Mouse (Mus musculus) A20 (cell line): ENCODE results near the gene Abat.

Experiments
- DNase-seq: peaks from one replicate; pipeline ENCODE4 v3.0.0-alpha.2; 2011; ENCODE audit warnings: low read depth, low spot score

Abat gene

DNA sequence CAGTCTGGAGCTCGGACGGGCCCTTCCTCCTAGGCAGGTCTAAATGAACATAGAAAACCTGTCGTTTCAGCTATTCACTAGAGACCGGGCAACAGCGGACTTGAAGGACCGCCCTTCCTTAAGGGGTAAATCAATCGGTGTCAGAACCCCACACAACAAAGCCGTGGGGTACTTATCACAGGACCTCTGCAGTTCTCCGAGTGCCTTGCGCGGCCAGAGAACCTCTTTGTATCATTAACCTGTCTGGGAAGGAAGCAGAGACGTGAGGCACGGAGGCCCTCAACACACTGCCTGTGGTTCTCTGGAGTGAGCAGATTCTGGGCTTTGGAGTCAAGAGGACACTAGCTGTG, 123.6 kb downstream of the Abat start:
- no peak for DNase-seq

GRCm38 (mm10) chr16:8637217-8638051, 124.2 kb downstream of the Abat start, which contains the start of the genes Pmm2 and Tmem186:
Gene Pmm2, plus strand, starts transcription at chr16:8637674.
Gene Tmem186, minus strand, starts transcription at chr16:8637712.
- DNase-seq = peak; percentile 94

GRCm38 (mm10) chr16:8638131-8638530, 124.9 kb downstream of the Abat start:
- no peak for DNase-seq

- DNase-seq = no peak
These were observed 126.4 kb downstream of the Abat start for GRCm38 (mm10) chr16:8639466-8640191.

- DNase-seq = peak; percentile 57
These were observed 130.6 kb downstream of the Abat start for GRCm38 (mm10) chr16:8643855-8644254.

DNA sequence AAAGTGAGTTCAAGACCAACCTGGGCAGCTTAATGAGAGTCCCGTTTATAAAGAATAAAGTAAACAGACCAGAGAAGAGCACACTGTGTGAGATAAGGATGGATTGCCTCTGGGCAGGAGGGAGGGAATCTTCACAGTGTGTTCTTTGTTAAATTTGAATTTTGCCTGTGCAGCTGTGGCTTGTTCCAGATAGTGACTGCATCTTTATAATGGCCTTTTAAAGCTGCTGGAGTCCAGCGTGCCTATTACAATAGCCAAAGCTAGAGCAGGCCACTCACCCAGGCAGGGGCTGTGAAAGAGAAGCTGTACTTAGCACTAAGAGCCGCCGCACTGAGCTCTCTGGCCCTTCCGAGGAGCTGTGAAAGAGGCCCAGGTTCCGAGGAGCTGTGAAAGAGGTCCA, 132.3 kb downstream of the Abat start:
- no peak for DNase-seq

DNA sequence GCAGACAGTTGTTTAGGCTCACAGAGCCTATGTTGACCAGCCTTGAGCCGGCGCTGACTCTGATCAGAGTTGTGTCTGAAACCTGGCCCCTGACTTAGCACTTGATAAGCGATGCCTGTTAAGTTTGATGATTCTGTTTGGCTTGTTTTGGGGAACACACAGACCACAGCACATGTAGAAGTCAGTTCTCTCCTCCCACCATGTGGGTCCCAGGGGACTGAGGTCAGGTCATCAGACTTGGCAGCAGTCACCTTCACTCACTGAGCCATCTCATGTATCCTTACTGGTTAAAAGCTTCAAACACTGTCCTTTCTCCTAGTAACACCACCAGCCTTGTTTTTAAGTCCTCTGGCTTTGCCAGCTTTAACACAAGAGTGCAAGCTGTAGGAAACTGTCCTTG, 136.8 kb downstream of the Abat start:
- DNase-seq = no peak

GRCm38 (mm10) chr16:8655108-8655507, 141.9 kb downstream of the Abat start:
- DNase-seq = no peak

GRCm38 (mm10) chr16:8655599-8655998, 142.4 kb downstream of the Abat start:
- DNase-seq = no peak

DNA sequence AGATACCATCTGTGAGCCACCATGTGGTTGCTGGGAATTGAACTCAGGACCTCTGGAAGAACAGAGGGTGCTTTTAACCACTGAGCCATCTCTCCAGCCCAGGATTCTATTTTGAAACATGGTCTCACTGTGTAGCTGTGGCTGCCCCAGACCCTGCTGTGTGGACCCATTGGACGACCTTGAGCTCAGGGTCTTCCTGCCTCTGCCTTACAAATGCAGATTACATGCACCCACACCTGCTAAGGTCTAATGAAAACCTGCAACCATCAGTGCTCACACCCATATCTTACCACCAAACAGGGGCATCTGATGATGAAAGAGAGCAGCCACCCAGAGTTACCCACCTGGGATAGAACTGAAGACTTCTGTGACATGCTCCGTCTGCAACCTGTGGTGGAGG, 143.0 kb downstream of the Abat start:
- no peak for DNase-seq

GRCm38 (mm10) chr16:8658349-8658748, 145.1 kb downstream of the Abat start:
- DNase-seq = no peak

GRCm38 (mm10) chr16:8658764-8659163, 145.5 kb downstream of the Abat start:
- no peak for DNase-seq

- no peak for DNase-seq
These were observed 149.8 kb downstream of the Abat start for GRCm38 (mm10) chr16:8663022-8663421.

GRCm38 (mm10) chr16:8663606-8664539, 150.6 kb downstream of the Abat start:
- DNase-seq = no peak

DNA sequence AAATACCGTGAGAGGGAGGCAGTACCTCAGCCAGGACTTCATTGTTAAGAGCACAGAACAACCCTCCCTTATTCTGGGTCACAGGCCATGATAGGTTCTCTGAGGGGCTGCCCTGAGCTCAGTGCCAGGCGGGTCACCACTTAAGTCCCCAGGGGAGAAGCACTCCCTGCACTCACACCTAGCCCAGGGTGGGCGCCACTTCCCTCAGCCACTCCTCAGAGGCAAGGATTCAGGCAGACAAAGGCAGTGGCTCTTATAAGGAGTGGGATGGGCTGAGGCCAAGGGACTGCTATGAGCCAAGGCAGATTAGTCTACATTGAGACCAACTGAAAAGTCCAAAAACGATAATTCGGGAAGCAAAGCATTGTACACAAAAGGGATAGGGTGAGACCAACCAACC, 152.1 kb downstream of the Abat start:
- no peak for DNase-seq

- no peak for DNase-seq
These were observed 153.2 kb downstream of the Abat start for GRCm38 (mm10) chr16:8666452-8666851.

DNA sequence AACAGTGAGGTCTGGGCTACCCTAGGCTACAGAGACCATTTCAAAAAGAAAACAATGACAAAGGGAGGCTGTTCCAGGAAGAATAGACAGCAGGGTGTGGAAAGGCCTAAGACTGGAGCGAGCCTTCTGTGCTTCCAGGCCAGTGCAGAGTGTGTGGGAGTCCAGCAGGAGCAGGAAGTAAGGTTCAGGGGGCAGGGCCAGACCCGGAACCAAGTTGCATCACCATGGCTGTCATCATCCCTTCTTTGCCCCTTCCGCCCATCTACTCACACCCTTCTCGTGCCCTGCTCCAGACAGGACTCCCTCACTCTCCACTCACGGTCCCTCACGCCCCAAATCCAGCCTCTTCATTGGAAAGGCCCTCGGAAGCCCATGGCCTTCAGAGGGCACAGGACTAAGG, 154.0 kb downstream of the Abat start:
- no peak for DNase-seq

GRCm38 (mm10) chr16:8667814-8668213, 154.6 kb downstream of the Abat start:
- no peak for DNase-seq

DNA sequence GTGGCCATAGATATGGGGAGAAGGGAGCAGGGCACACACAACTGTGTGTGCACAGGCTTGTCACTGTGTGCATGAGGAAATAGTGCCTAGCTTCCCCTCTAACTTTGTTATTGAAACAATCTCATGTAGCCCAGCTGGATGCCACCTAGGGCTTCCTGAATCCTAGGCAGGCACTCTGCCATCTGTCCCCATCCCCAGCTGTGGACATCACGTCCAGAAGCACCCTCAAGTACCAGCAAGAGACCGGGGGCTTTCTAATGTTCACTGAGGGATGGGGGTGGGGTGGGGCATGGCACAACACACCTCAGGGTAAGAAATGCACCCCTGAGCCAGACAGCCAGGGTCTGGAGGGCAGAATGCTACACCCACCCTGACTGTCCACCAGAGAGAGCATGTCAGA, 155.2 kb downstream of the Abat start:
- DNase-seq = no peak

GRCm38 (mm10) chr16:8669432-8669831, 156.2 kb downstream of the Abat start:
- DNase-seq = no peak

GRCm38 (mm10) chr16:8670041-8671035, 157.1 kb downstream of the Abat start:
- no peak for DNase-seq
